Mouse (Mus musculus): Measurements from ENCODE around the gene Kcnd3. TPM values are rescaled to one million over a fixed set of nuclear protein-coding genes. Genes with fewer than 3 reads are reported as not detected.
A peak's percentile ranks its signal among the peaks of the same experiment; 100 is the strongest.

Kcnd3 gene
- 0.08 and 0.12 TPM in 2 replicates for polyA plus RNA-seq (2012; rRNA removed)
- polyA plus RNA-seq (2014; fragmentation: Nextera tagmentation; extraction: Ambion mirVana) = 0.01 TPM in 1 of 2 replicates, not detected in the other

- Histone ChIP-seq H3K4me2 (ENCODE audit: low read depth) (peak within 1 kb of the TSS; percentile 56), H3K4me1 (replicated peaks; ENCODE audit: control insufficient read depth in 2 of 2, insufficient read depth in 2 of 2, low read length in 1 of 2) (no peaks in the 10 kb centered on the region), H3K27ac (no peak within 1 kb of the TSS), H3K27me3 (ENCODE audit: control insufficient read depth, insufficient read depth, low read length) (peaks cover 52% of the 10 kb centered on the region), H3K9me3 (ENCODE audit: control insufficient read depth, low read length) (no peaks in the 10 kb centered on the region), H3K4me3 (ENCODE audit: insufficient read depth in 1 of 2, low read depth in 2 of 2, low read length in 2 of 2) (peak within 1 kb of the TSS in 1 of 2 experiments; percentile 36; a peak in 2 of 4 replicates), H3K36me3 (replicated peaks; ENCODE audit: control insufficient read depth, insufficient read depth, low read depth) (no peaks in the 10 kb centered on the region), H3K9ac (replicated peaks) (no peak within 1 kb of the TSS)
- 1% methylated on average over 57 of the region's 98 CpGs for WGBS (ENCODE audit: insufficient replicate concordance)
- no peak for TF ChIP-seq CTCF (IDR thresholded peaks at IDR 0.05; ENCODE audit: low read depth)
- no peak for TF ChIP-seq EP300 (IDR thresholded peaks at IDR 0.05; ENCODE audit: low read depth)
- no peak for ATAC-seq (ENCODE audit: insufficient read depth)
- no peak for DNase-seq (ENCODE audit: low read depth in 3 of 3, low spot score in 3 of 3)
Measured at GRCm38 (mm10) chr3:105451627-105452555, at the start of gene Kcnd3. Kcnd3 (plus strand) TSS chr3:105452330.

GRCm38 (mm10) chr3:105402676-105403075 is 49.5 kb upstream of the Kcnd3 start:
- no peak overlapping the region for H3K4me3 ChIP-seq (ENCODE audit: insufficient read depth in 1 of 2, low read depth in 2 of 2, low read length in 2 of 2)
- ATAC-seq (ENCODE audit: insufficient read depth) (no peak), DNase-seq (ENCODE audit: low read depth in 3 of 3, low spot score in 3 of 3) (no peak)
- H3K9me3 ChIP-seq (ENCODE audit: control insufficient read depth, low read length) = no peaks in the 10 kb centered on the region
- 3% methylated on average over 5 of the region's 5 CpGs for WGBS (ENCODE audit: insufficient replicate concordance)
- no peaks in the 10 kb centered on the region for H3K36me3 ChIP-seq (replicated peaks; ENCODE audit: control insufficient read depth, insufficient read depth, low read depth)
- no peak for TF ChIP-seq EP300 (IDR thresholded peaks at IDR 0.05; ENCODE audit: low read depth)
- no peak for TF ChIP-seq CTCF (IDR thresholded peaks at IDR 0.05; ENCODE audit: low read depth)
- no peak overlapping the region for H3K9ac ChIP-seq (replicated peaks)
- H3K4me2 ChIP-seq (ENCODE audit: low read depth) = no peak overlapping the region
- H3K27ac ChIP-seq = no peak overlapping the region
- H3K27me3 ChIP-seq (ENCODE audit: control insufficient read depth, insufficient read depth, low read length) = no peaks in the 10 kb centered on the region
- H3K4me1 ChIP-seq (replicated peaks; ENCODE audit: control insufficient read depth in 2 of 2, insufficient read depth in 2 of 2, low read length in 1 of 2) = peaks cover 0 to 4% of the 10 kb centered on the region in 2 experiments; a peak in 1 of 4 replicates

GRCm38 (mm10) chr3:105403410-105404076 is 48.6 kb upstream of the Kcnd3 start:
- no peaks in the 10 kb centered on the region for H3K36me3 ChIP-seq (replicated peaks; ENCODE audit: control insufficient read depth, insufficient read depth, low read depth)

GRCm38 (mm10) chr3:105404077-105404446 is 48.1 kb upstream of the Kcnd3 start:
- DNase-seq (ENCODE audit: low read depth in 3 of 3, low spot score in 3 of 3) (no peak), ATAC-seq (ENCODE audit: insufficient read depth) (no peak)
- H3K27ac ChIP-seq = no peak overlapping the region
- H3K4me2 ChIP-seq (ENCODE audit: low read depth) = no peak overlapping the region
- peaks cover 0 to 4% of the 10 kb centered on the region in 2 experiments; a peak in 1 of 4 replicates for H3K4me1 ChIP-seq (replicated peaks; ENCODE audit: control insufficient read depth in 2 of 2, insufficient read depth in 2 of 2, low read length in 1 of 2)
- no peaks in the 10 kb centered on the region for H3K9me3 ChIP-seq (ENCODE audit: control insufficient read depth, low read length)
- H3K4me3 ChIP-seq (ENCODE audit: insufficient read depth in 1 of 2, low read depth in 2 of 2, low read length in 2 of 2) = no peak overlapping the region
- 76% methylated on average over 4 of the region's 4 CpGs for WGBS (ENCODE audit: insufficient replicate concordance)
- TF ChIP-seq CTCF (IDR thresholded peaks at IDR 0.05; ENCODE audit: low read depth) (no peak), EP300 (IDR thresholded peaks at IDR 0.05; ENCODE audit: low read depth) (no peak)
- H3K36me3 ChIP-seq (replicated peaks; ENCODE audit: control insufficient read depth, insufficient read depth, low read depth) = no peaks in the 10 kb centered on the region
- H3K9ac ChIP-seq (replicated peaks) = no peak overlapping the region
- no peaks in the 10 kb centered on the region for H3K27me3 ChIP-seq (ENCODE audit: control insufficient read depth, insufficient read depth, low read length)

More at GRCm38 (mm10) chr3:105403410-105404076, 48.6 kb upstream of the Kcnd3 start:
- H3K9me3 ChIP-seq (ENCODE audit: control insufficient read depth, low read length) = no peaks in the 10 kb centered on the region
- no peaks in the 10 kb centered on the region for H3K27me3 ChIP-seq (ENCODE audit: control insufficient read depth, insufficient read depth, low read length)
- no peak overlapping the region for H3K27ac ChIP-seq
- no peak overlapping the region for H3K4me3 ChIP-seq (ENCODE audit: insufficient read depth in 1 of 2, low read depth in 2 of 2, low read length in 2 of 2)
- no peak for DNase-seq (ENCODE audit: low read depth in 3 of 3, low spot score in 3 of 3)
- no peak overlapping the region for H3K4me2 ChIP-seq (ENCODE audit: low read depth)
- no peak for ATAC-seq (ENCODE audit: insufficient read depth)
- peaks cover 0 to 4% of the 10 kb centered on the region in 2 experiments; a peak in 1 of 4 replicates for H3K4me1 ChIP-seq (replicated peaks; ENCODE audit: control insufficient read depth in 2 of 2, insufficient read depth in 2 of 2, low read length in 1 of 2)
- H3K9ac ChIP-seq (replicated peaks) = no peak overlapping the region
- WGBS (ENCODE audit: insufficient replicate concordance) = 52% methylated on average over 5 of the region's 5 CpGs
- TF ChIP-seq EP300 (IDR thresholded peaks at IDR 0.05; ENCODE audit: low read depth) (no peak), CTCF (IDR thresholded peaks at IDR 0.05; ENCODE audit: low read depth) (peak; percentile 32)

- H3K4me1 ChIP-seq (replicated peaks; ENCODE audit: control insufficient read depth in 2 of 2, insufficient read depth in 2 of 2, low read length in 1 of 2) = peaks cover 0 to 4% of the 10 kb centered on the region in 2 experiments; a peak in 1 of 4 replicates
- ATAC-seq (ENCODE audit: insufficient read depth) = no peak
- DNase-seq (ENCODE audit: low read depth in 3 of 3, low spot score in 3 of 3) = no peak
- no peak overlapping the region for H3K4me2 ChIP-seq (ENCODE audit: low read depth)
- TF ChIP-seq CTCF (IDR thresholded peaks at IDR 0.05; ENCODE audit: low read depth) = no peak
- TF ChIP-seq EP300 (IDR thresholded peaks at IDR 0.05; ENCODE audit: low read depth) = no peak
- 67% methylated on average over 7 of the region's 7 CpGs for WGBS (ENCODE audit: insufficient replicate concordance)
- no peaks in the 10 kb centered on the region for H3K9me3 ChIP-seq (ENCODE audit: control insufficient read depth, low read length)
- H3K4me3 ChIP-seq (ENCODE audit: insufficient read depth in 1 of 2, low read depth in 2 of 2, low read length in 2 of 2) = no peak overlapping the region
- H3K27me3 ChIP-seq (ENCODE audit: control insufficient read depth, insufficient read depth, low read length) = no peaks in the 10 kb centered on the region
- H3K36me3 ChIP-seq (replicated peaks; ENCODE audit: control insufficient read depth, insufficient read depth, low read depth) = no peaks in the 10 kb centered on the region
- no peak overlapping the region for H3K9ac ChIP-seq (replicated peaks)
- no peak overlapping the region for H3K27ac ChIP-seq
Measured at GRCm38 (mm10) chr3:105405516-105405915, 46.6 kb upstream of the Kcnd3 start.
